Mouse (Mus musculus): ENCODE results near the gene Polr2l. TPM values are rescaled to one million over a fixed set of nuclear protein-coding genes. Genes with fewer than 3 reads are reported as not detected.
A peak's percentile ranks its signal among the peaks of the same experiment; 100 is the strongest.

The Polr2l gene
- polyA plus RNA-seq, 1 experiment = not detected

DNA sequence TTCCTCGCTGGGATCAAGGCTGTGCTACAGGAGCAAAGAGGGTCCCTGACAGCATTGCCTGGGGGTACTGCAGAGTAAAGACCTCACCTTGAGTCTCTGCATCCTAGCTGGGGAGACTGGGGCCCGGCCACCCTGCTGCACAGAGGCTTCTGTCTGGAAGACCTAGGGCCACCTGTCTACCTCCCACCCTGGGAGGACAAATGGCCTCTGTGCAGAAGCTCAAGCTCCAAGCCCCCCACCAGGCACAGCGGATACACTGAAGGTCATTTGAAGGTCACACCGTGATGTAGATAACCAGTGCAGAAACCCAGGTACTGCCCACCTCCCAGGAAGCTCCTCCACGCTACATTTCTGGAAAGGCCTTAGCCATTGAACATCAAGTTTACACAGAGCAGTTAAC is 46.2 kb downstream of the Polr2l start:
- Histone ChIP-seq H3K27ac (ENCODE audit: insufficient read depth, low read depth, low read length) (peak overlapping the region; percentile 61), H3K4me3 (ENCODE audit: insufficient read depth, low read depth, low read length) (peak overlapping the region; percentile 67), H3K4me1 (ENCODE audit: control insufficient read depth, insufficient read depth, low read length) (peaks cover 32% of the 10 kb centered on the region)
- WGBS = 42% methylated on average over 5 of the region's 5 CpGs
- TF ChIP-seq POLR2A (IDR thresholded peaks at IDR 0.05; ENCODE audit: insufficient read depth, low read depth, low read length) (no peak), CTCF (IDR thresholded peaks at IDR 0.05; ENCODE audit: insufficient read depth, low read depth, low read length) (no peak)

DNA sequence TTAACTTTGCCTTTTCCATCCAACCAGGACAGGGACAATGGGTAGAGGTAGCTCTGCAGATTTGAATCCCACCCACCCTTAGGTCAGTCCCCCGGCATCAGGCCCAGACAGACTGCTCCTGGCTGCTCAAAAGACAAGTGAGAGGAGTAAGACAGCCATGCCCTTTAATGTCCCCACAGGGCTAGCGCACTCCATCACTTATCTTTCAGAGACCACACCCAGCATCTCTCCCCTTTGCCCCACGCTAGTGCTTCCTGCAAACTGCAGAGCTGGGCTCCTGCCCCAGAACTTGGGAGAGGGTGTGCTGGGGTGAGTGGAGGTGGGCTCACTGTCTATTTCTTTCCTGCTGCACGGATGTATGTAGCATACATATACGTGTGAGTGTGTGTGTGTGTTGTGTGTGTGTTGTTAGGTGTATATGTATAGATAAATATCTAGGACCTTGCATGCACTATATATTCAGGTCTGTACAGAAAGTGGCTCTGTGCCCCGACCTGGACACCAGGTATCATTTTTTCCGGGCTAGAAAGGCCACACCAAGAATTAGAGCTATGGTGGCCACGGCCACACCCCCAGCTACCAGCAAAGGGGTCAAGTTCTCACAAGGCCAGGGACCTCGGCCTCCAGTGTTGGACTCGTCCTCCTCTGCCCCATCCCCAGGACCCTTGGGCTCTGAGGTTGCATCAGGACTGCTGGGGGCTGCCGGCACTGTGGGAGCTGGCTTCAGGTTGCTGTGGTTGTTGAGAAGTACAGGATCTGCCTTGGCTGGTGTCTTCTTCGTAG is 47.8 kb downstream of the Polr2l start:
- TF ChIP-seq POLR2A (IDR thresholded peaks at IDR 0.05; ENCODE audit: insufficient read depth, low read depth, low read length) = no peak
- TF ChIP-seq CTCF (IDR thresholded peaks at IDR 0.05; ENCODE audit: insufficient read depth, low read depth, low read length) = no peak
- 91% methylated on average over 12 of the region's 12 CpGs for WGBS
- no peak overlapping the region for H3K27ac ChIP-seq (ENCODE audit: insufficient read depth, low read depth, low read length)
- H3K4me1 ChIP-seq (ENCODE audit: control insufficient read depth, insufficient read depth, low read length) = peaks cover 18% of the 10 kb centered on the region
- H3K4me3 ChIP-seq (ENCODE audit: insufficient read depth, low read depth, low read length) = no peak overlapping the region

DNA sequence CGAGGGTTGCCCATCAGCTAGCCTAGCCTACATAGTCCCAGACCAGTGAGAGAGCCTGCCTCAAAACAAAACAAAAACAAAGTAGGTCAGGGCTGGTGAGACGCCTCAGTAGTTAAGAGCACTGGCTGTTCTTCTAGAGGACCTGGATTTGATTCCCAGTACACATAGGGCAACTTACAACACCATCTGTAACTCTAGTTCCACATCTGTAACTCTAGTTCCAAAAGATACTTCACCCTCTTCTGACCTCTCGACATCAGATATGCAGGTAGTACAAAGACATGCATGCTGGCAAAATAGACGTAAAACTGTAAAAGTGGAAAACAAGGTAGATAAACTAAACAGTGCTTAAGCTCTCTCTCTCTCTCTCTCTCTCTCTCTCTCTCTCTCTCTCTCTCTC is 51.1 kb downstream of the Polr2l start:
- WGBS = 77% methylated on average over 4 of the region's 4 CpGs
- peaks cover 11% of the 10 kb centered on the region for H3K4me1 ChIP-seq (ENCODE audit: control insufficient read depth, insufficient read depth, low read length)

More for the DNA sequence above, 51.1 kb downstream of the Polr2l start:
- Histone ChIP-seq H3K27ac (ENCODE audit: insufficient read depth, low read depth, low read length) (no peak overlapping the region), H3K4me3 (ENCODE audit: insufficient read depth, low read depth, low read length) (no peak overlapping the region)
- no peak for TF ChIP-seq CTCF (IDR thresholded peaks at IDR 0.05; ENCODE audit: insufficient read depth, low read depth, low read length)

Other genes starting within 250 kb of the Polr2l start
- not detected in 2 replicates for gene Phrf1, start 246.3 kb downstream of the Polr2l start, polyA plus RNA-seq (2012; ENCODE audit: insufficient read depth, insufficient read length, low replicate concordance, missing spikeins)
- not detected in 2 replicates for gene Irf7, start 208.7 kb downstream of the Polr2l start, polyA plus RNA-seq (2012; ENCODE audit: insufficient read depth, insufficient read length, low replicate concordance, missing spikeins)
- not detected in 2 replicates for gene Cdhr5, start 198.3 kb downstream of the Polr2l start, polyA plus RNA-seq (2012; ENCODE audit: insufficient read depth, insufficient read length, low replicate concordance, missing spikeins)
- gene Sct, start 196.0 kb downstream of the Polr2l start, polyA plus RNA-seq (2012; ENCODE audit: insufficient read depth, insufficient read length, low replicate concordance, missing spikeins) = not detected in 2 replicates
- not detected in 2 replicates for gene Drd4, start 183.1 kb downstream of the Polr2l start, polyA plus RNA-seq (2012; ENCODE audit: insufficient read depth, insufficient read length, low replicate concordance, missing spikeins)
- gene Deaf1, start 147.4 kb downstream of the Polr2l start, polyA plus RNA-seq (2012; ENCODE audit: insufficient read depth, insufficient read length, low replicate concordance, missing spikeins) = not detected in 2 replicates
- not detected in 2 replicates for gene Tmem80, start 147.4 kb downstream of the Polr2l start, polyA plus RNA-seq (2012; ENCODE audit: insufficient read depth, insufficient read length, low replicate concordance, missing spikeins)
- gene Eps8l2, start 136.3 kb downstream of the Polr2l start, polyA plus RNA-seq (2012; ENCODE audit: insufficient read depth, insufficient read length, low replicate concordance, missing spikeins) = not detected in 2 replicates
- gene Taldo1, start 82.9 kb downstream of the Polr2l start, polyA plus RNA-seq (2012; ENCODE audit: insufficient read depth, insufficient read length, low replicate concordance, missing spikeins) = not detected in 2 replicates
- not detected in 2 replicates for gene Gatd1, start 61.0 kb downstream of the Polr2l start, polyA plus RNA-seq (2012; ENCODE audit: insufficient read depth, insufficient read length, low replicate concordance, missing spikeins)
- 518 TPM in 1 of 2 replicates, not detected in the other for gene Cend1, start 45.6 kb downstream of the Polr2l start, polyA plus RNA-seq (2012; ENCODE audit: insufficient read depth, insufficient read length, low replicate concordance, missing spikeins)
- not detected in 2 replicates for gene Slc25a22, start 37.2 kb downstream of the Polr2l start, polyA plus RNA-seq (2012; ENCODE audit: insufficient read depth, insufficient read length, low replicate concordance, missing spikeins)
- gene Pidd1, start 31.1 kb downstream of the Polr2l start, polyA plus RNA-seq (2012; ENCODE audit: insufficient read depth, insufficient read length, low replicate concordance, missing spikeins) = not detected in 2 replicates
- gene Rplp2, start 27.8 kb downstream of the Polr2l start, polyA plus RNA-seq (2012; ENCODE audit: insufficient read depth, insufficient read length, low replicate concordance, missing spikeins) = 977 TPM in 1 of 2 replicates, not detected in the other
- not detected in 2 replicates for gene Pnpla2, start 19.9 kb downstream of the Polr2l start, polyA plus RNA-seq (2012; ENCODE audit: insufficient read depth, insufficient read length, low replicate concordance, missing spikeins)
- not detected in 2 replicates for gene Cracr2b, start 14.0 kb downstream of the Polr2l start, polyA plus RNA-seq (2012; ENCODE audit: insufficient read depth, insufficient read length, low replicate concordance, missing spikeins)
- not detected in 2 replicates for gene Cd151, start 7.7 kb downstream of the Polr2l start, polyA plus RNA-seq (2012; ENCODE audit: insufficient read depth, insufficient read length, low replicate concordance, missing spikeins)
- not detected in 2 replicates for gene Tspan4, start 108 bp upstream of the Polr2l start, polyA plus RNA-seq (2012; ENCODE audit: insufficient read depth, insufficient read length, low replicate concordance, missing spikeins)
- not detected in 2 replicates for gene Chid1, start 64.7 kb upstream of the Polr2l start, polyA plus RNA-seq (2012; ENCODE audit: insufficient read depth, insufficient read length, low replicate concordance, missing spikeins)
- not detected in 2 replicates for gene Ap2a2, start 87.0 kb upstream of the Polr2l start, polyA plus RNA-seq (2012; ENCODE audit: insufficient read depth, insufficient read length, low replicate concordance, missing spikeins)
- not detected in 2 replicates for gene Muc6, start 180.2 kb upstream of the Polr2l start, polyA plus RNA-seq (2012; ENCODE audit: insufficient read depth, insufficient read length, low replicate concordance, missing spikeins)
- gene Muc2, start 215.2 kb upstream of the Polr2l start, polyA plus RNA-seq (2012; ENCODE audit: insufficient read depth, insufficient read length, low replicate concordance, missing spikeins) = not detected in 2 replicates

Data from olfactory bulb, adult 2 months (tissue).